Mouse (Mus musculus) G1E (cell line): ENCODE measurements around the gene Chic1. TPM values are rescaled to one million over a fixed set of nuclear protein-coding genes. Genes with fewer than 3 reads are reported as not detected.

Experiments
- ATAC-seq: 2 replicates; pipeline ENCODE4 v1.8.0; 2016; ENCODE audit warnings: mild to moderate bottlenecking; ENCODE audit not compliant: insufficient number of reproducible peaks, poor library complexity, low FRiP score, severe bottlenecking; ENCODE audit errors: extremely low read depth
- DNase-seq: peaks from one replicate; pipeline ENCODE4 v3.0.0; 2012; ENCODE audit warnings: low spot score
- H3K27me3 ChIP-seq: 2 replicates; pipeline ENCODE4 v1.6.1; 2012; ENCODE audit warnings: mild to moderate bottlenecking, low read length, inconsistent platforms; ENCODE audit not compliant: insufficient read depth
- H3K36me3 ChIP-seq: replicated peaks from 2 replicates; pipeline ENCODE3; 2012; ENCODE audit warnings: mild to moderate bottlenecking, inconsistent platforms
- H3K4me1 ChIP-seq: 2 replicates; pipeline ENCODE4 v1.6.1; 2012; ENCODE audit warnings: low read depth, low read length, inconsistent platforms, mixed read lengths; ENCODE audit not compliant: insufficient read depth
- H3K4me3 ChIP-seq: 2 replicates; pipeline ENCODE4 v1.5.1; 2012; ENCODE audit warnings: low read depth, mild to moderate bottlenecking, inconsistent platforms, low read length, moderate library complexity, mixed read lengths
- H3K9me3 ChIP-seq: replicated peaks from 2 replicates; pipeline ENCODE4 v1.6.1; 2012; ENCODE audit warnings: inconsistent platforms
- CTCF ChIP-seq: IDR thresholded peaks from 2 replicates; pipeline ENCODE4 v1.5.1; 2012; ENCODE audit warnings: low read depth, low read length, inconsistent platforms, mixed read lengths
- GATA1 ChIP-seq: IDR thresholded peaks from 2 replicates; pipeline ENCODE4 v1.6.1; 2012; ENCODE audit warnings: borderline replicate concordance, low read length, inconsistent platforms, mixed read lengths
- GATA2 ChIP-seq: IDR thresholded peaks from 2 replicates; pipeline ENCODE4 v1.6.1; 2012; ENCODE audit warnings: low read depth, low read length, inconsistent platforms, borderline replicate concordance
- POLR2AphosphoS5 ChIP-seq: IDR thresholded peaks from 2 replicates; pipeline ENCODE4 v1.6.1; 2012; ENCODE audit warnings: low read depth, low read length, inconsistent platforms; ENCODE audit not compliant: insufficient replicate concordance
- TAL1 ChIP-seq: conservative IDR thresholded peaks from 2 replicates; pipeline ENCODE4 v1.6.1; 2012; ENCODE audit warnings: low read depth, low read length, inconsistent platforms, mixed read lengths
- polyA plus RNA-seq: library from polyadenylated mRNA; stranded (reverse); fragments of >175 nt; gene quantifications from 2 replicates; pipeline ENCODE4 v1.2.3, GENCODE M21; 2012
- total RNA-seq, 2 experiments: library from RNA; stranded (forward) in 1 of 2; stranded (reverse) in 1 of 2; fragments of 200-1000 nt in 1 of 2; fragments of >200 nt in 1 of 2; fragmentation: Nextera tagmentation in 1 of 2; gene quantifications; 2 replicates each; pipeline ENCODE4 v1.2.3; 2014 to 2017

Gene Chic1
- total and polyA plus RNA-seq, 3 experiments, result 0.05 TPM; not detected in 2

- DNase-seq (no peak), ATAC-seq (no peak)
- TF ChIP-seq CTCF (no peak), POLR2AphosphoS5 (no peak)
- H3K36me3 ChIP-seq, result no peaks in the 10 kb centered on the region
- H3K9me3 ChIP-seq, result no peaks in the 10 kb centered on the region
- H3K4me3 ChIP-seq, result no peak overlapping the region
- no peaks in the 10 kb centered on the region for H3K4me1 ChIP-seq
- H3K27me3 ChIP-seq, result no peaks in the 10 kb centered on the region
Observed at GRCm38 (mm10) chrX:103371221-103371620, 14.9 kb downstream of the Chic1 start.

DNA sequence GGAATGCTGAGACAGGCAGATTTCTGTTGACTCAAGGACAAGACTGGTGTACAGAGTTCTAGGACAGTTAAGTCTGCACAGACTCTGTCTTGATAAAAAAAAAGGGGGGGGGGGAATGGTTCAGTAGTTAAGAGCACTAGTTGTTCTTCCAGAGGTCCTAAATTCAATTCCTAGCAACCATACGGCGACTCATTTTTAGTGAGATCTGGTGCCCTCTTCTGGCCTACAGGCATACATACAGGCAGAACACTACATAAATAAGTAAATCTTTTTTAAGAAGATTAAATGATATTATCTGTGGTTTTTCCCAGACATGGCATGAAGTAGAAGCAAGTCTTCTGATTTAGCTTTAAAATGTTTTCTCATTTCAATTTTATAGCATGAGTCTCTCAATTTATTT, 15.4 kb downstream of the Chic1 start:
- no peaks in the 10 kb centered on the region for H3K9me3 ChIP-seq
- TF ChIP-seq POLR2AphosphoS5 (no peak), GATA2 (no peak), TAL1 (no peak), GATA1 (no peak), CTCF (no peak)
- no peak overlapping the region for H3K4me3 ChIP-seq
- DNase-seq (no peak), ATAC-seq (no peak)
- no peaks in the 10 kb centered on the region for H3K36me3 ChIP-seq
- no peaks in the 10 kb centered on the region for H3K27me3 ChIP-seq
- no peaks in the 10 kb centered on the region for H3K4me1 ChIP-seq

DNA sequence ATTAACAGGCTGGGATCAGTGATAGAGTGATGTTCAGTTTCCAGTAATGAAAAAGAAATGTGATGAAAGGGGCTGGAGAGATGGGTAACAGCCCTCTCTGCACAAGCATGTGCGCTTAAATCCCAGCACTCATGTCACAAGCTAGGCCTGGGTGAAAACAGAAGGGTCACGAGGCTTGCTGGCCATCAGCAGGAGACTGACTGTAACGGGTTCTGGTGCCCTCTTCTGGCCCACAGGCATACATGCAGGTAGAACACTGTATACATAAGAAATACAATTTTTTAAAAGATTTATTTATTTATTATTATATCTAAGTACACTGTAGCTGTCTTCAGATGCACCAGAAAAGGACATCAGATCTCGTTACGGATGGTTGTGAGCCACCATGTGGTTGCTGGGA, 18.0 kb downstream of the Chic1 start:
- Histone ChIP-seq H3K4me1 (no peaks in the 10 kb centered on the region), H3K27me3 (no peaks in the 10 kb centered on the region), H3K4me3 (no peak overlapping the region), H3K36me3 (no peaks in the 10 kb centered on the region), H3K9me3 (no peaks in the 10 kb centered on the region)
- DNase-seq (no peak), ATAC-seq (no peak)
- TF ChIP-seq TAL1, result no peak

- Histone ChIP-seq H3K4me3 (no peak overlapping the region), H3K27me3 (no peaks in the 10 kb centered on the region), H3K4me1 (no peaks in the 10 kb centered on the region), H3K9me3 (no peaks in the 10 kb centered on the region), H3K36me3 (no peaks in the 10 kb centered on the region)
- TF ChIP-seq GATA2, result no peak
- TF ChIP-seq GATA1, result no peak
- TF ChIP-seq POLR2AphosphoS5, result no peak
- TF ChIP-seq CTCF, result no peak
- no peak for TF ChIP-seq TAL1
- DNase-seq, result no peak
- ATAC-seq, result no peak
Observed at GRCm38 (mm10) chrX:103384528-103384927, 28.3 kb downstream of the Chic1 start.

GRCm38 (mm10) chrX:103388131-103388530, 31.9 kb downstream of the Chic1 start:
- H3K9me3 ChIP-seq, result no peaks in the 10 kb centered on the region
- H3K36me3 ChIP-seq, result no peaks in the 10 kb centered on the region
- H3K27me3 ChIP-seq, result no peaks in the 10 kb centered on the region
- DNase-seq, result no peak
- no peak overlapping the region for H3K4me3 ChIP-seq
- no peaks in the 10 kb centered on the region for H3K4me1 ChIP-seq
- no peak for ATAC-seq
- TF ChIP-seq GATA1 (no peak), TAL1 (no peak), POLR2AphosphoS5 (no peak), GATA2 (no peak), CTCF (no peak)

GRCm38 (mm10) chrX:103393841-103394240, 37.6 kb downstream of the Chic1 start:
- Histone ChIP-seq H3K4me1 (no peaks in the 10 kb centered on the region), H3K4me3 (no peak overlapping the region), H3K27me3 (peaks cover 6% of the 10 kb centered on the region; the same call in 1 of the 2 replicates), H3K36me3 (no peaks in the 10 kb centered on the region), H3K9me3 (no peaks in the 10 kb centered on the region)
- DNase-seq (no peak), ATAC-seq (no peak)
- TF ChIP-seq POLR2AphosphoS5, result no peak
- TF ChIP-seq GATA1, result no peak
- no peak for TF ChIP-seq CTCF
- no peak for TF ChIP-seq GATA2
- TF ChIP-seq TAL1, result no peak

GRCm38 (mm10) chrX:103405021-103405420, 48.7 kb downstream of the Chic1 start:
- no peak overlapping the region for H3K4me3 ChIP-seq
- H3K27me3 ChIP-seq, result no peaks in the 10 kb centered on the region
- H3K36me3 ChIP-seq, result no peaks in the 10 kb centered on the region
- H3K9me3 ChIP-seq, result no peaks in the 10 kb centered on the region
- no peaks in the 10 kb centered on the region for H3K4me1 ChIP-seq
- DNase-seq (no peak), ATAC-seq (no peak)
- TF ChIP-seq GATA1 (no peak), POLR2AphosphoS5 (no peak), GATA2 (no peak), TAL1 (no peak), CTCF (no peak)
